Mouse (Mus musculus) stomach, postnatal 0 days (tissue): ENCODE results near the gene Gm21974.

Experiments
- CTCF ChIP-seq: IDR thresholded peaks from 2 replicates; pipeline ENCODE4 v1.5.1; 2016; ENCODE audit warnings: antibody characterized with exemption, low read depth, mild to moderate bottlenecking, moderate library complexity
- EP300 ChIP-seq: optimal IDR thresholded peaks from 2 replicates; pipeline ENCODE3; 2016; ENCODE audit warnings: antibody characterized with exemption

- TF ChIP-seq CTCF (no peak), EP300 (no peak)
Observed at GRCm38 (mm10) chr7:127907939-127908338, 12.7 kb upstream of the Gm21974 start.
